Mouse (Mus musculus) T-helper 17 cell (primary cell): ENCODE data around the gene Rasl11a.
"Not testable (repeated sequence)": the region's sequence is repeated elsewhere in the genome, so short reads cannot be mapped to it uniquely, and the experiment has no call there.

Source experiments
- in situ Hi-C, 2 experiments: fragments of 300-600 bp; cut with MboI, MseI; formaldehyde crosslinking; loops; 1 replicate in 1 of 2; 2 replicates in 1 of 2; pipeline ENCODE4 v1.15.1; 2025; ENCODE audit warnings: high pct_unique_total_duplicates in 2 of 2

Rasl11a gene

DNA sequence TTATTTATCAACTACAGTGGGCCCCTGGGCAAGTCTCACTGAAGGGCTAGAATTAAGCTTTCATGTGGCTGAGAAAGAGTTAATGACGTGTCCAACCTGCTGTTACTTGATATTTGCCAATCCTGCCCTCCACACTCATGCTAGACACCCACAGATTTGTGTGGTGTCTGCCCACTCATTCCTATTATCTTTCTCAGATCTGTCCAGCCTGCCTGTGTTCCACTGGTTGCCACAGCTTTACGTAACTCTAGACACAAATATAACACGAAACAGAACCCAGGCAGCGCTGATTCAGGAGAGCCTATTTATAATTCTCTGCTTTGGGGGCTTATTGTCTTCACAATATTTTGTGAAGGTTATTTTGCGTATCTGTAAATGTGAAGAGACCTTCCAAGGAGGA, 3.6 kb upstream of the Rasl11a start:
- in situ Hi-C loops: loop anchor here in 1 of 2 experiments (25.0 kb wide), 1 partner anchor 604 kb away; the partner anchor contains the start of gene Cdk8

DNA sequence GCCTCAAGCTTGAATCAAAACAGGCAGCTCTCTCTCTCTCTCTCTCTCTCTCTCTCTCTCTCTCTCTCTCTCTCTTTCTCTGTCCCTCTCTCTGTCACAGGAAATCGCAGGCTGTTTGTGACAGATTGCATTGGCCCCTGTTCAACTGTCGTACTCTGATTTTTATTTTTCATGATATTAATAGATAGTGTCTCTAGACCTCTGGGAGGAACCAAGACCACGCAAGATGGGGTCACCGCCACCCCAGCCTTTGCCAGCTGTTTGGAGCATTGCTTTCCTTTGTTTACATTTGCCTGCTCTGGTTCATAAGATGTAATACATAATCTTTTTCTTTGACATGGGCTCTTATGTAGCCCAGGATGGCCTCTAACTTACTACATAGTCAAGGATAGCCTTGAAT, 2.9 kb upstream of the Rasl11a start:
- in situ Hi-C loops: loop anchor here in 1 of 2 experiments (25.0 kb wide), 1 partner anchor 605 kb away; the partner anchor contains the start of gene Cdk8

DNA sequence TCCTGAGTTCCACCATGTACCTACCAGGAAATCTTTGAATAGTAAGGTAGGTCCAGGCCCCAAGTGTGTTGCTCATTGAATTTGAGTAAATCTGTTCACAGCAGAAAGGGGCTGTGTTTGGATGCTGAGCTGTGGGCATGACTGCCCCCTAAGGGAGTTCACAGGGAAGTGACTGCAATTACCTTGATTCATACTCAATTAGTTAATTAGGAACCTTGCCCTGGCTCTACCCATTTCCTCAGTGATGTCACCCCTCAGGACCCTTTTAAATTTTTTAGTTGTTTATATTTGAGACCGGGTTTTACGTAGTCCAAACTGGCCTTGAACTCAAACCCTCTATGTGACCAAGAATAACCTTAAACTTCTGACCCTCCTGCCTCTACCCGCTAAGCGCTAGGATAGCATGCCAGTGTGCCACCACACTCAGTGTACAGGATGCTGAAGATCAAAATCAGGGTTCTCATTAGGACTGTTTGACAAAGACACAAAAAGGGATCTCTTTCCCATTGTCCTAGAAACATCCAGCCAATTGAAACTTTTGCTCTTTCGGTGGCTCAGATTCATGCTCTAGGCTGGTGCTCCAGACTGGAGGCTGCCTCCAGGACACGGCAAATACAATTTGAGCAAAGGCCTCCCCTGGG, 450 bp upstream of the Rasl11a start:
- in situ Hi-C loops: loop anchor here in 1 of 2 experiments (25.0 kb wide), 1 partner anchor 607 kb away; the partner anchor contains the start of gene Cdk8

DNA sequence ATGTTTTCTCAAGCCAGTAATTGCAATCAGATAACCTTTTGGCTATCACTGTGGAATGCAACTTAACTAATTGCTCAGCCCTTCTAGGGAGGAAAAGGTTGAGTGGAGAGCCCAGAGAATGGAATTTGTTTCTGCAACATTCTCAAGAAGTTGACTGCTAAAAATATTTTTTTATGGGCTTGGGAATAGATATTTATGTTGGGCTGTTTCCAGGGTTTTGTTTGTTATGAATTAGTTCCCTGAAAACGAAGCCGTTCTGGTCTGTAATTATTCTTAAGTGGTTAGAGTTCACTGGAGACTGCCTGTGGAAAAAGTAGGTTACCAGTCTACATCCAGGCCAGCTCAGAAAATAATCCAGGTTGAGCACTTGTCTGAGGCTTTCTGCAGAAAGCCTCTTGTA, 1.6 kb downstream of the Rasl11a start:
- in situ Hi-C loops: loop anchor here in 1 of 2 experiments (25.0 kb wide), 1 partner anchor 609 kb away; the partner anchor contains the start of gene Cdk8

DNA sequence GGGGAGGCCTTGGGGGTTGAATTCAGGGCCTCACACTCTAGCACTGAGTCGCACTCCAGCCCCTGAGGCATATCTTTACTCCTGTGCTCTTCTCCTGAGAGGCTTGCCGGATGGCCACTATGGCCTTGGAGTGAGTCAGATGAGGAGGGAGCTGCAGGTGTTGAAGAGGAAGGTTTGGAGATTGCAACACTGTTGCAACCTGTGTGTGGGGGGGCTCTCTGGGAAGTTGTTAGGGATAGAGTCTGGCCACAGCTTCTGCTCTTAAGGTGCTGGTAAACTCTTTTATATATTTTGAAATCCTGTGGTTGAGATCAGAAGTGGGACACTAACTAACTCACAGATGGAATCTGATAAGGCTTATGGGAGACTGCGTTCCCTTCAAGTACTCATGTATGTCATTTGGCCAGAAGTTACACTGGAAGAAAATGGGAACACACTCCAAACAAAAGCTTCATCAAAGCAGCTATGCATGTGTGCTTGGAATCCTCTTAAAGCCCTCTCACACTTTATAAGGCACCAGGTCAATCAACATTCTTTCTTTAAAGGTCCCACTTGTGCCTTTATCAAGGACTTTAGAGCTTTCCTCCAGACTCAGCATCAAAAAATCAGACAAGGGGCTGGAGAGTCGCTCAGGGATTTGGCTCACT, 4.2 kb downstream of the Rasl11a start:
- in situ Hi-C loops: loop anchor here in 1 of 2 experiments (25.0 kb wide), 1 partner anchor 612 kb away; the partner anchor contains the start of gene Cdk8

DNA sequence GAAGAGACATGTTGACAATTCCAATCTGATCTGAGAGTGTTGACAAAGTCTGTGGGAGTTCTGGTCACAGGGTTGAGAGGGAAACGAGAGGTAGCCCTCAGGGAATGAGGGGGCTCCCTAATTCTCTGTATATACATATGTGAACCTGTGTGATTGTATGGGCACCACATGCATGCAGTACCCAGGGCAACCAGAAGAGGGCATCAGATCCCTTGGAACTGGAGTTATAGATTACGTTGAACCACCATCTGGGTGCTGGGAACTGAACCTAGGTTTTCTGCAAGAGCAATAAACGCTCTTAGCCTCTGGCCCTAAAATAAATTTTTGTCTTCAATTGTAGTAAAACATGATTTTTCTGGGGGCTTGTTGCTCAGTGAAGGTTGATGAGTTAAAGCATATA, 11.2 kb downstream of the Rasl11a start:
- in situ Hi-C loops: loop anchor here in 1 of 2 experiments (25.0 kb wide), 1 partner anchor 869 kb away; no protein-coding TSS in a partner anchor

DNA sequence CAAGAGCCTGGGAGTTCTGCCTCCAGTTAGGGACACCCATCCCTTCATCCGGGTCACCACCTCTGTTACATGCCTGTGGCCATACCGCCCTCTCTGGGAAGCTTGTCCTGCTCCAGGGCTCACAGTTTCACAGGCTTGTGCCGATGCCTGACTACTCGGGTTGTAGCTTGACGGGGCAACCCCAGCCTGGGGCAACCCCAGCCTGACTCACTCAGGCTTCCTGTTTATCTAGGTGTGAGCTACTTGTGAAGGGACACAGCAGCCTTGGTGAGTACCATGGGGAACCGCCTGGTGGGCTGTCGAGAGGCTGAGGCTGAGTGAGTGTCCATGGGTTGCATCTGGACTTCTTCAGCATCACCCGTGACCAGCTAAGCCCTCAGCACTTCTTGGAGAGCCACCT, 12.7 kb downstream of the Rasl11a start:
- in situ Hi-C loops: loop anchor here in 1 of 2 experiments (25.0 kb wide), 1 partner anchor 870 kb away; no protein-coding TSS in a partner anchor

DNA sequence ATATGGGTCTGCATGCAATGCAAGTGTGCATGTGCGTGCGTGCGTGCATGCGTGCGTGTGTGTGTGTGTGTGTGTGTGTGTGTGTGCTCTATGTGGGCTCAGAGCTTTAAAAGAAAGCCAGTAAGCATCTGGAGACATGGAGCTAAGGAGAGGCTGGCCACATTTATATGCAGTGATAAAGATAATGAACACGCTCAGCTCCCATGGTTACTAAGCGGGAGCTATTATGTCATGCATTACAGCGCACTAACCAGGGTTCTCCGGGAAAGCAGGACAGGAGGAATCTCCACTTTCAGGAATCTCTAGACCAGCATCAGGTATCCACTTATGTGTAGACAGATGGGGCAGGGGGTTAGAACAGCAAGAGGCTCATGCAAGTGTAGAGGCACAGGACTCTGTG, 13.9 kb downstream of the Rasl11a start:
- in situ Hi-C loops: loop anchor here in 1 of 2 experiments (25.0 kb wide), 1 partner anchor 871 kb away; no protein-coding TSS in a partner anchor

DNA sequence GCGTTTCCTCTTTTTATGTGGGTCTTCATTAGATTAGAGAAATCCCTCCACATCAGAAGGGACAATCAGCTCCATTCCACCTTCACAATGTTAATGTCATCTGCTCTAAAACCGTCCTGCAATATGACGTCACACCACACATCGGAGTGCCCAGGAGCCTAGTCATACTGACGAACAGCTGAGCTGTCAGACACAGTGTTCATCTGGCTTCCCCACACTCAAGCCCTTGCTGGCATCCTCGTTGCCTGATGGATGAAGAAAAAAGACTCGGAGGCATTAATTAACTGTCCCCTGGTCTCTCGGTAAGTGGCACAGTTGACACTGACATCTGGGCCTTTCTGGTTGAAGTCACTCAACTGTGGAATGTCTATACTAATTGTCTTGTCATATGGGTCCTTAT, 14.4 kb downstream of the Rasl11a start:
- in situ Hi-C loops: loop anchor here in 1 of 2 experiments (25.0 kb wide), 1 partner anchor 872 kb away; no protein-coding TSS in a partner anchor

DNA sequence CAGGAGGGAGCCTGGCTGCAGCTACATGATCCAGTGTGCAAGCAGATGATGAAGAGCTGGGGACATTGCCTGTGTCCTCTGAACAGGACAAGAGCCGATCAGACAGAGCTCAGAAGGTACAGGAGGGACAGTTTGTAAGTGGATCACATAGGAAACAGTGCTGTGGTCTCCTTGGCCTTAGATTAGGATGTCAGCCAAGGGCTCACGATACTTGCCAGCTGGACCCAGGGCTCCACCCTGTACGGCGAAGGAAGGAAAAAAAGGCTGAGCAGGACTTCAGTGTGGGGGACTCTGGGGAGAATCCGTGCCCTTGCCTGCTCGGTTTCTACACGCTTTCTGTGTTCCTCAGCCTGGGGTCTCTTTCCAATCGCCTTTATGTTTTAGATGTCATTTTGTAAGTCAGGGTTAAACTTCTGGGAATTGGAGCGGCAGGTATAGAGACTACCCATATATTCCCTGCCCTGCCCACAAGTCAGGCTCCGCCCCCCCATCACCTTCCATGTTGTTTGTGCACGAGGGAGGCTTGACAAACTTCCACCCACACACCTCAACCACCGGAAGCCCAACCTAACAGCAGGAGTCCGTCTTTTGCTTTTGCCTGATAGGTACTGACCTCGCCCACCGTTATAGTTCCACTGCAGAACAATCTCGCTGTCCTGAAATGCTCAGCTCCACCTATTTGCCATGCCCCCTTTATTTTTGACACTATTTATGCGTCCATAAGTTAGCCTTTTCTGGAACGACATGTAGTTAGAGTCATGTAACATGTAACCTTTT, 15.5 kb downstream of the Rasl11a start:
- in situ Hi-C loops: loop anchor here in 1 of 2 experiments (25.0 kb wide), 1 partner anchor 873 kb away; no protein-coding TSS in a partner anchor

DNA sequence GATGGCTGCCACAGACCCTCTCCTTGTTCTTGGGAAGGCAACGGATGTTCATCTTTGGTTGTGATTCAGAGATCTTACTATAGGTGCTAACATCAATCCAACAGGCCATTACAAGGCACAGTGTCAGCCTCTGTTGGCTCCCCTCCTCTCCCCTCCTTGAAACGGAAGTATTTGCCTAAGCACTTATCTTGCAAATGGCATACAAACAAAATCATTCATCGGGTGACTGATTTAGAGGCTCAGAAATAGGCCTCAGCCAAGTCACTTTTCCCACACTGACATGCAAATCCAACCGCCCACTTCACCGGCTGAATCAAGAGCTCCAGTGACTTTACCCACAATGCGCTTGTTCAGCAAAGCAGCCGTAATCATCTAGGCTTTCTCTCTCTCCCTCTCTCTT, 16.7 kb downstream of the Rasl11a start:
- in situ Hi-C loops: loop anchor here in 1 of 2 experiments (25.0 kb wide), 1 partner anchor 874 kb away; no protein-coding TSS in a partner anchor

DNA sequence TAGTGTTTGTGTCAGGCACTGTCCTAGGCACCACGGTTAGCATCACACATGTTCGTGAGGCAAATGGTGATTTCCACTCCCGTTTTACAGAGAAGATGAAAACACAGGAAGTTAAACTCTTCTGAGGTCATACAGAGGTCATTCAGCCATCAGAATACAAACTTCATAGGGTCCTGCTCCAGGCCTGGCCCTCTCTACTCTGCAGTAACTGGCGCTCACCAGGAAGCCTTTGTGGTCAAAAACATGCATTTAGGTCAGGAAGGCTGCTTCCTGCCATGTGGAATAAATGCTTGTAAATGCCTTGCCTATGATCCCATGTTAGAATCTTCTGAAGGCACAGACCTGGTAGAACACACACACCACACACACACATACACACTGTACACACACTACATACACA, 20.6 kb downstream of the Rasl11a start:
- in situ Hi-C loops: loop anchor here in 1 of 2 experiments (25.0 kb wide), 1 partner anchor 878 kb away; no protein-coding TSS in a partner anchor

DNA sequence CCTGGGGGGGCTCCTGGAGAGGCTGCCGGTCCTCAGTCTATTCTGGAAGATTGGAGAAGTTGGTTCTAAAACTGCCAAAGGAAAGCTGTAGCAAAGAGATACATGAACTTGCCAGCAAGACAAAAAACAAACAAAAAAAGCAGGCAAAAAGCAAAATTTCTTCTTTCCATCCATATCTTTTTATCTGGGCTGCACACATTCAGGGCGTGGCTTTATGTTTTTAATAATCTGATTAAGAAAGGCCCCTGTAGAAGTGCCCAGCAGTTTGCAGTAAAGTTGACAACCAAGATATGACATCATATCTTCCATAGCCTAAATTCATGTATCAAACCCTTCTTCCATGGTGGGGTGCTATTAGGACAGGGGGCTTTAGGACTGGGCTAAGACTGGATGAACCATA, 21.4 kb downstream of the Rasl11a start:
- in situ Hi-C loops: loop anchor here in 1 of 2 experiments (25.0 kb wide), 1 partner anchor 879 kb away; no protein-coding TSS in a partner anchor

DNA sequence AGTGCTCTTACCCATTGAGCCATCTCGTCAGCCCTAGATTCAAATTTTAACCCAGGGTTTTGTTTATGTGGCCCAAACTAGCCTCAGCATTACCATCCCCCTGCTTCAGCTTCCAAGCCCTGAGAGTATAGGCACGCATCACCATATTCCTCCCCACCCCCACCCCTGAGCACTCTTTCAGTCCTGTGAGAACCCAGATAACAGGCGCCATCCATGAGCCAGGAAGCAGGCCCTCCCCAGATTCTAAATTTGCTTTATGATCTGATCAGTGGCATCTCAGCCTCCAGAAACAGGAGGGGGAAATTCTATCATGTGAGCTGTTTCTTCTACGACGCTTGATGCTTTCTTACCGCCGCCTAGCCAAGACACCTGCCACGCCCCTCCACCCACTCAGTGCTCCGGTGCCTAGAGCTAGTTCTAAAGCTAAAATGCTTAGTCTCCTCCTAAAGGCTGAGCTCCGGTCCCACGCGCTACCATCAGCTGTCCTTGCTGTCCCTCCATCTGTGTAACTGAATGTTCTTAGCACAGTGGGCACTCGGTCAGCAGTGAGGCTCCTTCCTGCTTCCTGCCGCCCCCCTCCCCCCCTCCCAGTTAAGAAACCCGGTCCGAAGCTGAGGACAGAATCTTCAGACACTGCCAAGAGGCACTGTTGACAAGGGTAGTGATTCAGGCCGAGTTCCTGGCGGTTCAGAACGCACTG, 22.5 kb downstream of the Rasl11a start:
- in situ Hi-C loops: loop anchor here in 1 of 2 experiments (25.0 kb wide), 1 partner anchor 880 kb away; no protein-coding TSS in a partner anchor

DNA sequence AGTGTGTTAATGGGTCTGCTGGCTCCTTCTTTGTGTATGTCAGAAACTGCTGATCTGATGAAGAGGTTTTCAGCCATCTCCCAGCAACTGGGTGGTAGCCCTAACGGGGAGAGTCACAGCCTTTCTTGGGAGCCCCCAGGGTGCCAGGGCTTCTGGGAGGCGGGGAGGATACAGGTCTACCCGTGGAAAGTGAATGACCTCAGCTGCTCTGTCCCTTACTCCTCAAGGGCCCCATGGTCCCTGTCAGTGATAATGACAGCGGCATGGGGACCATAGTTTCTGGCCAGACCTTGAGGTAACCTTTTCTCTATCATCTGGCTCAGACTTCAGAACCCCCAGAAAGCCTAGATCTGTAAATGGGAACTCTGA, 23.1 kb downstream of the Rasl11a start:
- in situ Hi-C loops: loop anchor here in 1 of 2 experiments (25.0 kb wide), 1 partner anchor 881 kb away; no protein-coding TSS in a partner anchor

DNA sequence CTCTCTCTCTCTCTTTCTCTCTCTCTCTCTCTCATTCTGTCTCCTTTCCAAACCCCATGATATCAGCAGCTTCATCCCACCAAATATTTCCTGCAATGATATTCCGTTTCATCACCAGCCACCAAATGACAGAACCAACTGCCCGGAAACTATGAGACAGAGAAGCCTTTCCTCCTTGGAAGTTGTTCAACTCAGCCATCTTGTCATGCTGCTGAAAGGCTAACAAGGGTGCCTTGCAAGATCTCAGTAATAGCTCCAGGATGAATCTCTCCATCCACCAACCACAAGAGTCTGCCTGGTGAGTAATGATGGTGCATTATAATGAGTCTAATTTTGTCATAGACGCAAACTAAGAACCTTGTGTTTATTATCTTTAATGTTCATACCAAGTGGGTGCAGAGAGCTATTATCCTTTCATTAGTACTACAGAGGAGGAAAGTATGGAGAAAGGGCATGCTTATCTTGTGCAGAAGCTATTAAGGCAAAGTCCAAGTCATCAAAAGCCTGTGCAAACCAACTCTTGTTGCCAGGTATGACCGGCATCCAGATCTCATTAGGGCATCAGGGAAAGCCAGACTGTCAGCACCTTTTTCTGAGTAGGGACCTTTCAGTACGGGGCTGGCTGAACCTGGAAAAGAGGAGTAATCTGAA, 28.2 kb downstream of the Rasl11a start:
- in situ Hi-C loops: loop anchor here in 1 of 2 experiments (25.0 kb wide), 1 partner anchor 886 kb away; no protein-coding TSS in a partner anchor

DNA sequence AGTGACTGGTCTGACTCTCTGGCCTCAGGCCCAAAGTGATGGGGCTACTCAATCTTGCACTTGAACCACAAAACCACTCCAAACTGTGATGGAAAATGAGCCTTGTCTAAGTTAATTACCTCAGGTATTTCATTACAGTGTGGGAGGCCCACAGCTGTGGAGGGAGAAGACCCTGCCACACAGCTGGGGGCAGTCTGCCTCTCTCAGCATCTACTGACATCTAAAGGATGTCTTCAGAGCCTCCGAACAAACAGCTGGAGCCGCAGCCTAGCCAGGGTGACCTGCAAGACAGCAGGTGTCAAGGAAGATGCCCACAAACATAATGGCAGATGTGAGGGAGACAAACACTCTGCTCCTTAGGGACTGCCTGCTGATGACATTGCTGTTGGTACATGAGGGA, 31.2 kb downstream of the Rasl11a start:
- in situ Hi-C loops: no loop called here

DNA sequence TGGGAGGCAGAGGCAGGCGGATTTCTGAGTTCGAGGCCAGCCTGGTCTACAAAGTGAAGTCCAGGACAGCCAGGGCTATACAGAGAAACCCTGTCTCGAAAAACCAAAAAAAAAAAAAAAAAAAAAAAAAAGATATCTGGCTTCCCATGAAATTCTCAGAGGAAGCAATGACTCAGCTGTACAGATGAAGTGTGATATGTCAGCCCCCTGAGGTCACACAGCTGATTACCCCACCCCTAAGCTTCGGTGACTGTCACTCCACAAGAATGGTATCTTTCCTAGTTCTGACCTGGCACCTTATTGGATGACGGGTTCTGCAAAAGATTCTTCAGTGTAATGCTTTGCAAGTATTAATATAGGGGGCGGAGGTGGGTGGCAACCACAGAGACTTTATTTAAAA, 33.0 kb downstream of the Rasl11a start:
- in situ Hi-C loops: not testable (repeated sequence)

DNA sequence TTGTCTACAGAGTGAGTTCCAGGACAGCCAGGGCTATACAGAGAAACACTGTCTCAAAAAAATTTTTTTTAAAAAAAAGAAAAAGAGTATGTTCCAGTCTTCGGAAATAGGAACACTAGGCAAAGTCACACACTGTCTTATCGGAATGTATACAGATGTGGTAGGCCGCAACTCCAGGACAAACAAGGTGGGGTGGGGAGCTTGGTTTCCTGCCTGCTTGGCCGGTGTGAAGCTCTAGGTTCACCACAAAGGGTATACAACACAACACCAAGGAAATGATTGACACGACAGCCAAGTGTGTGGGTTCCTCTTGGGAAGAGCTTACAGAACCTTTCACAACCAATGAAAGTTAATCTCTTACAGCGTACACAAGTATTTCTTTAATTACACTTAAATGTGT, 37.4 kb downstream of the Rasl11a start:
- in situ Hi-C loops: no loop called here

DNA sequence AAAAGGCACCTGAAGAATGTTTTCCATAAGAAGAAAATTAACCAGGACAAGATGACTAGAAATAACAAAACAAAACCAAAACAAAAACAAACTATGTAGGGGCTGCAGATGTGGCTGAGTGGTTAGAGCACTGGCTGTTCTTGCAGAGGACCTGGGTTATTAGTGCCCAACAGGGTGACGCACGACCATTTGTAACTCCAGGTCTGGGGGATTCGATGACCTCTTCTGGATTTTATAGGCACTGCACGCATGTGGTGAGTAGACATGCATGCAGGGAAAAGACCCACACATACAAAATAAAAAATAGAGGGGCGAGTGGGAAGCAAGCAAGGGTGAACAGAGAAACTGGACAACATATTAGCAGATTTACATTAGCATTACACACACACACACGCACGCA, 38.2 kb downstream of the Rasl11a start:
- in situ Hi-C loops: no loop called here
